Mouse (Mus musculus) testis, adult 2 months (tissue): ENCODE data around the gene Mdc1.

Experiments
- CTCF ChIP-seq: fragments of 200-500 bp; IDR thresholded peaks from 2 replicates; pipeline ENCODE4 v1.5.1; 2012; ENCODE audit warnings: low read depth, mild to moderate bottlenecking, inconsistent platforms, low read length, moderate library complexity; ENCODE audit not compliant: control insufficient read depth, insufficient read depth, insufficient replicate concordance
- POLR2A ChIP-seq: fragments of 200-500 bp; IDR thresholded peaks from 2 replicates; pipeline ENCODE4 v1.6.1; 2012; ENCODE audit warnings: low read depth, mild to moderate bottlenecking, inconsistent platforms, low read length, moderate library complexity; ENCODE audit not compliant: control insufficient read depth

DNA sequence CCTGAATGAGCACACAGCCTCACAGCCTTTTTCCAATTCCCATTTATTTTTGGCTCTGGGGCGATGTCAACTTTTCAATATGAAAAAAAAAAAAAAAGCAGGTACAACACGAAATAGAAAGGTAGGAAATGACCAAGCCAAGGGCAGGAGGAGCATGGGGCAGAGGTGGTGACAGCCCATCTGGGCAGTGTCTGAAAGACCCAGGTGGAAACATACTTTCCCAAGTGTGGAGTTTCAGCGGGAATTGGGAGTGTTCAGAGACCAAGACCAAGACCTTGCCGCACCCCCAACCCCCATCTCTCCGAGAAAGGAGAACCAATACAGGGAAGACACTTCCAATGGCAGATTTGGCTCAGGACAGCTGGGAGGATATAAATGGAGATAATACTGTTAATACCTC is 7.4 kb upstream of the Mdc1 start:
- TF ChIP-seq CTCF (no peak), POLR2A (no peak)
